Mouse (Mus musculus) spleen, adult 12 weeks (tissue): ENCODE measurements around the gene Tmem80.

Source experiments
- DNase-seq: peaks from one replicate; pipeline ENCODE4 v3.0.0; 2022; ENCODE audit warnings: low spot score

Gene Tmem80

GRCm38 (mm10) chr7:141361510-141361909 lies 34.0 kb downstream of the Tmem80 start:
- DNase-seq = no peak

- peak; percentile 67 for DNase-seq
Observed at GRCm38 (mm10) chr7:141363106-141363751, 35.7 kb downstream of the Tmem80 start.

- peak; percentile 24 for DNase-seq
Observed at GRCm38 (mm10) chr7:141363752-141364125, 36.2 kb downstream of the Tmem80 start.

- DNase-seq = peak; percentile 36
Observed at GRCm38 (mm10) chr7:141364349-141365048, 37.0 kb downstream of the Tmem80 start.

- no peak for DNase-seq
Observed at GRCm38 (mm10) chr7:141365049-141365445, 37.5 kb downstream of the Tmem80 start.

- DNase-seq = no peak
Observed at GRCm38 (mm10) chr7:141367358-141367757, 39.8 kb downstream of the Tmem80 start.

GRCm38 (mm10) chr7:141369918-141370317 lies 42.4 kb downstream of the Tmem80 start:
- no peak for DNase-seq

- no peak for DNase-seq
Observed at GRCm38 (mm10) chr7:141371942-141372595, 44.5 kb downstream of the Tmem80 start.

GRCm38 (mm10) chr7:141373611-141374010 lies 46.1 kb downstream of the Tmem80 start:
- DNase-seq = no peak

- DNase-seq = no peak
Observed at GRCm38 (mm10) chr7:141374399-141374798, 46.9 kb downstream of the Tmem80 start.

GRCm38 (mm10) chr7:141379584-141379983 lies 52.0 kb downstream of the Tmem80 start:
- no peak for DNase-seq

GRCm38 (mm10) chr7:141381068-141381835 lies 53.7 kb downstream of the Tmem80 start:
- no peak for DNase-seq
